Mouse (Mus musculus) neutrophil, adult 59 days (primary cell): ENCODE measurements around the gene Egr4. TPM values are rescaled to one million over a fixed set of nuclear protein-coding genes. Genes with fewer than 3 reads are reported as not detected.

Experiments used
- total RNA-seq, 2 experiments: library from RNA; stranded (reverse); gene quantifications; 1 replicate in 1 of 2; 2 replicates in 1 of 2; pipeline ENCODE4 v1.2.4; 2023

Gene Egr4
- total RNA-seq: not detected

DNA sequence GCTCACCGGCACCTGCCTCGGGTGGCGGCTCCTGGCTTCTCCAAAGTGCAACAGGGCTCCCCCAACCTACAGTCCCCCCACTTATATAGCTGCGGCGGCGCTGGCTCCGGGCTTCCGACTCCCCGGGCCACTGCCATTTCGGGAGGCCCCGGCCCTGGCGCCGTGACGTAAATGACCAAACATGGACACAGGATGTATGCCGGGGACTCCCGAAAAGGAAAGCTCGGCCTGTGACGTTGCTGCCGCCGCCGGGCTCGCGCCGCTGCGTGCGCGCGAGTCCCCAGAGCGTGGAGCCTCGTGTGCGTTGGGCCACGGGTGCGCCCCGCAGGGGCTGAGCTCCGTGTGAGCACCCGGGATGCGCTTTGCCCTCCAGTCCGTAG is at the start of gene Egr4:
Gene Egr4, minus strand, starts transcription at position 59 of the 380 bp plus-strand sequence.

DNA sequence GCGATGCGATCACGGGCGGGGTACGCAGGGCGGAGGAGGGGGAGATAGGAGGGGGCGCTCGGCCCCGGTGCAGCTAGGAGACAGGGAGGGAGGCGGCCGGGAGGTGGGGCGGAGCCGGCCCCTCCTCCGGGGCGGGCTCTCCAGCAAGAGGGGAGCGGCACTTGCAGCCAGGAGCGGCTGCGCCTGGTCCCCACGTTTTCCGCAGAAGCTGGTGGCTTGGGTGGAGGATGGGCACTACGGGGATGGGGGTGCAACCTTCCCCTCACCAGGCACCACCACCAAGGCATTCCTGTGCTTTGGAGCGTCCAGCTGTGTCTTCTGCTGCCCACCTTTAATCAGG is 10.5 kb downstream of the Egr4 start, which contains the start of gene Fbxo41:
Gene Fbxo41, minus strand, starts transcription at position 84 of the 340 bp plus-strand sequence.

Other genes with a start within 250 kb of the Egr4 start
- gene Sfxn5, start 180.2 kb downstream of the Egr4 start, total RNA-seq: 100 to 1,000 TPM in 1 of 2 experiments, 10 to 100 TPM in 1; 88.0 to 111 TPM
- 10 to 100 TPM; 17.1 to 18.5 TPM for gene Rab11fip5, start 139.0 kb downstream of the Egr4 start, total RNA-seq
- gene Noto, start 89.7 kb downstream of the Egr4 start, total RNA-seq: not detected
- gene Smyd5, start 81.6 kb downstream of the Egr4 start, total RNA-seq: 10 to 100 TPM; 10.0 to 10.1 TPM
- 10 to 100 TPM; 88.7 to 94.7 TPM for gene Cct7, start 62.1 kb downstream of the Egr4 start, total RNA-seq
- gene Pradc1, start 61.6 kb downstream of the Egr4 start, total RNA-seq: 10 to 100 TPM; 16.2 to 17.6 TPM
- gene Fbxo41, start 10.6 kb downstream of the Egr4 start, total RNA-seq: not detected
- 1 to 10 TPM; 7.9 to 8.1 TPM for gene Alms1, start 73.9 kb upstream of the Egr4 start, total RNA-seq
- gene Nat8f7, start 199.6 kb upstream of the Egr4 start, total RNA-seq: not detected